Mouse (Mus musculus): Measurements from ENCODE around the gene Igsf23.

GRCm38 (mm10) chr7:19969106-19969505, 18.6 kb upstream of the Igsf23 start:
- TF ChIP-seq GATA1 (IDR thresholded peaks at IDR 0.05; ENCODE audit: low read length) (no peak), TAL1 (IDR thresholded peaks at IDR 0.05; ENCODE audit: low read length) (no peak)

Measured in erythroblast, embryonic 14.5 days (primary cell).